ENCODE assay signal across 8 mouse cellular contexts in genomic region chr9:66125543-66126455, GRCm38 (mm10). TPM values are rescaled to one million over a fixed set of nuclear protein-coding genes. Genes with fewer than 3 reads are reported as not detected.
DNase-seq lines count a peak whose midpoint lies in the region; ATAC-seq and TF ChIP-seq lines count a peak whose summit lies in the region.

No protein-coding gene starts in this region.

- no peak for ATAC-seq in intestine, embryonic 15.5 days

- H3K4me2 ChIP-seq in intestine, embryonic 15.5 days (replicated peaks): peak overlapping the region; percentile 66
- peak overlapping the region; percentile 93 for H3K4me2 ChIP-seq in myocyte (ENCODE audit: low read depth)

- TF ChIP-seq POLR2A in ES-Bruce4 (IDR thresholded peaks at IDR 0.05; ENCODE audit: insufficient read depth, low read length): no peak
- no peak for TF ChIP-seq POLR2A in myocyte (IDR thresholded peaks at IDR 0.05; ENCODE audit: insufficient read length, low read depth)

- H3K27me3 ChIP-seq in ES-Bruce4 (ENCODE audit: control insufficient read depth, insufficient read depth, low read length, poor library complexity, severe bottlenecking): no peaks in the 10 kb centered on the region
- H3K27me3 ChIP-seq in forebrain, embryonic 10.5 days (ENCODE audit: poor library complexity, severe bottlenecking): no peaks in the 10 kb centered on the region
- no peaks in the 10 kb centered on the region for H3K27me3 ChIP-seq in intestine, embryonic 15.5 days (replicated peaks)
- H3K27me3 ChIP-seq in myocyte (ENCODE audit: control insufficient read depth, insufficient read depth, insufficient read length): no peaks in the 10 kb centered on the region

- TF ChIP-seq EP300 in ES-Bruce4 (IDR thresholded peaks at IDR 0.05; ENCODE audit: insufficient read depth, low read depth, low read length): no peak

- H3K9ac ChIP-seq in ES-Bruce4 (ENCODE audit: low read depth, poor library complexity, severe bottlenecking): peak overlapping the region; percentile 61
- H3K9ac ChIP-seq in intestine, embryonic 15.5 days: peak overlapping the region; percentile 27

- H3K4me3 ChIP-seq in ES-Bruce4 (ENCODE audit: low read depth, low read length) (peak overlapping the region; percentile 29), myocyte (peak overlapping the region; percentile 97)
- H3K4me3 ChIP-seq in forebrain, embryonic 10.5 days: peak overlapping the region; percentile 86
- H3K4me3 ChIP-seq in intestine, embryonic 15.5 days (replicated peaks): peak overlapping the region; percentile 63

- no peaks in the 10 kb centered on the region for H3K9me3 ChIP-seq in ES-Bruce4 (replicated peaks; ENCODE audit: control insufficient read depth, insufficient read depth, low read length, poor library complexity, severe bottlenecking)
- no peaks in the 10 kb centered on the region for H3K9me3 ChIP-seq in forebrain, embryonic 10.5 days
- no peaks in the 10 kb centered on the region for H3K9me3 ChIP-seq in intestine, embryonic 15.5 days

- H3K79me2 ChIP-seq in myocyte (ENCODE audit: control insufficient read depth, insufficient read depth): peaks cover 51% of the 10 kb centered on the region

- peaks cover 1% of the 10 kb centered on the region for H3K4me1 ChIP-seq in ES-Bruce4 (ENCODE audit: control insufficient read depth, insufficient read depth, low read length)
- H3K4me1 ChIP-seq in forebrain, embryonic 10.5 days: peaks cover 51% of the 10 kb centered on the region
- peaks cover 9% of the 10 kb centered on the region for H3K4me1 ChIP-seq in intestine, embryonic 15.5 days (replicated peaks)

- peak overlapping the region; percentile 64; the same call in 1 of the 2 replicates for H3K27ac ChIP-seq in ES-Bruce4 (ENCODE audit: insufficient read depth, low read length)
- H3K27ac ChIP-seq in forebrain, embryonic 10.5 days: peak overlapping the region; percentile 94
- peak overlapping the region; percentile 49; the same call in 1 of the 2 replicates for H3K27ac ChIP-seq in intestine, embryonic 15.5 days

- 66% methylated on average over 12 of the region's 12 CpGs for WGBS in forebrain, embryonic 10.5 days
- WGBS in intestine, embryonic 15.5 days: 50% methylated on average over 12 of the region's 12 CpGs

- H3K36me3 ChIP-seq in ES-Bruce4 (ENCODE audit: control insufficient read depth, insufficient read depth, low read length, poor library complexity, severe bottlenecking) (no peaks in the 10 kb centered on the region), myocyte (ENCODE audit: control insufficient read depth, insufficient read depth) (no peaks in the 10 kb centered on the region)
- H3K36me3 ChIP-seq in forebrain, embryonic 10.5 days (replicated peaks): peaks cover 20% of the 10 kb centered on the region
- no peaks in the 10 kb centered on the region for H3K36me3 ChIP-seq in intestine, embryonic 15.5 days

- no peak for TF ChIP-seq CTCF in ES-Bruce4 (IDR thresholded peaks at IDR 0.05; ENCODE audit: low read depth, low read length)

- DNase-seq in cerebellum, adult 9-10 months: peak; percentile 55
- DNase-seq in cerebellum, postnatal 4 days (ENCODE audit: low spot score in 2 of 2): no peak
- no peak for DNase-seq in forebrain, embryonic 10.5 days (ENCODE audit: extremely low spot score, low spot score)
- no peak for DNase-seq in gastrocnemius, postnatal 25 days
- DNase-seq in left cerebral cortex, adult 8-10 months (ENCODE audit: low spot score in 2 of 2): no peak

- H3ac ChIP-seq in myocyte (ENCODE audit: control insufficient read depth, insufficient read length): no peak overlapping the region

TF ChIP-seq in myocyte, 11 proteins besides CTCF, POLR2A, EP300 and RAD21:
- TF ChIP-seq MYOD1 (IDR thresholded peaks at IDR 0.05; ENCODE audit: control insufficient read depth in 1 of 3, insufficient read length in 2 of 3, low read depth in 2 of 3) (no peak), TCF12 (IDR thresholded peaks at IDR 0.05; ENCODE audit: insufficient read depth, poor library complexity, severe bottlenecking) (no peak), CEBPB (IDR thresholded peaks at IDR 0.05; ENCODE audit: insufficient read depth, poor library complexity, severe bottlenecking) (no peak), POLR2AphosphoS2 (IDR thresholded peaks at IDR 0.05; ENCODE audit: insufficient read length, low read depth) (no peak), USF1 (IDR thresholded peaks at IDR 0.05; ENCODE audit: low read depth) (no peak), MAX (IDR thresholded peaks at IDR 0.05; ENCODE audit: low read depth) (no peak), E2F4 (IDR thresholded peaks at IDR 0.05; ENCODE audit: insufficient read depth) (no peak), TCF3 (IDR thresholded peaks at IDR 0.05; ENCODE audit: insufficient read length, low read depth) (no peak), REST (IDR thresholded peaks at IDR 0.05; ENCODE audit: insufficient read depth, insufficient read length) (no peak), SRF (IDR thresholded peaks at IDR 0.05; ENCODE audit: control insufficient read depth, insufficient read length, low read depth) (no peak)

RNA-seq across cellular contexts. Expression of gene Snx1, which starts 0.6 kb away (rescaled TPM):
- polyA plus RNA-seq in ES-Bruce4 (2011; ENCODE audit: insufficient read depth, insufficient read length, low read depth, missing spikeins): 34.7 and 34.8 TPM in 2 replicates
- polyA plus RNA-seq in forebrain, embryonic 10.5 days (2016; fragmentation: Nextera tagmentation; extraction: Ambion mirVana): 136 and 140 TPM in 2 replicates
- 137 and 144 TPM in 2 replicates for polyA plus RNA-seq in intestine, embryonic 15.5 days (2015; fragmentation: Nextera tagmentation; extraction: Ambion mirVana)
- polyA plus RNA-seq in myocyte (2012; fragmentation: generic; extraction: Trizol): 82.9 TPM
- 10 to 100 TPM; 14.0 to 16.7 TPM for total RNA-seq in gastrocnemius, postnatal 25 days (2021)
- 10 to 100 TPM; 76.2 to 82.1 (median 79.1) TPM for total RNA-seq in left cerebral cortex, adult 8-10 months (2022)

RNA-seq across cellular contexts. Expression of gene Ciao2a, which starts 0.6 kb away (rescaled TPM):
- polyA plus RNA-seq in ES-Bruce4 (2011; ENCODE audit: insufficient read depth, insufficient read length, low read depth, missing spikeins) (30.0 and 37.4 TPM in 2 replicates), myocyte (2012; fragmentation: generic; extraction: Trizol) (42.4 TPM)
- polyA plus RNA-seq in forebrain, embryonic 10.5 days (2016; fragmentation: Nextera tagmentation; extraction: Ambion mirVana): 166 and 168 TPM in 2 replicates
- polyA plus RNA-seq in intestine, embryonic 15.5 days (2015; fragmentation: Nextera tagmentation; extraction: Ambion mirVana): 215 and 218 TPM in 2 replicates
- total RNA-seq in gastrocnemius, postnatal 25 days (2021): 10 to 100 TPM; 42.1 to 47.7 TPM
- total RNA-seq in left cerebral cortex, adult 8-10 months (2022): 10 to 100 TPM; 25.7 to 26.7 (median 26.5) TPM

RNA-seq across cellular contexts. Expression of gene Dapk2, which starts 32.2 kb away (rescaled TPM):
- polyA plus RNA-seq in ES-Bruce4 (2011; ENCODE audit: insufficient read depth, insufficient read length, low read depth, missing spikeins) (0.45 and 0.59 TPM in 2 replicates), myocyte (2012; fragmentation: generic; extraction: Trizol) (51.3 TPM)
- 7.6 and 8.9 TPM in 2 replicates for polyA plus RNA-seq in forebrain, embryonic 10.5 days (2016; fragmentation: Nextera tagmentation; extraction: Ambion mirVana)
- polyA plus RNA-seq in intestine, embryonic 15.5 days (2015; fragmentation: Nextera tagmentation; extraction: Ambion mirVana): 6.0 and 7.2 TPM in 2 replicates
- 10 to 100 TPM; 25.7 to 27.9 TPM for total RNA-seq in gastrocnemius, postnatal 25 days (2021)
- total RNA-seq in left cerebral cortex, adult 8-10 months (2022): 1 to 10 TPM; 1.4 to 2.5 (median 1.6) TPM

RNA-seq across cellular contexts. Expression of gene Snx22, which starts 56.3 kb away (rescaled TPM):
- polyA plus RNA-seq in ES-Bruce4 (2011; ENCODE audit: insufficient read depth, insufficient read length, low read depth, missing spikeins) (0.38 and 0.39 TPM in 2 replicates), myocyte (2012; fragmentation: generic; extraction: Trizol) (1.8 TPM)
- polyA plus RNA-seq in forebrain, embryonic 10.5 days (2016; fragmentation: Nextera tagmentation; extraction: Ambion mirVana): 2.1 and 2.6 TPM in 2 replicates
- 1.1 and 1.4 TPM in 2 replicates for polyA plus RNA-seq in intestine, embryonic 15.5 days (2015; fragmentation: Nextera tagmentation; extraction: Ambion mirVana)
- total RNA-seq in gastrocnemius, postnatal 25 days (2021): under 1 TPM; 0.18 to 0.21 TPM
- total RNA-seq in left cerebral cortex, adult 8-10 months (2022): 1 to 10 TPM; 4.3 to 6.0 (median 5.2) TPM

Comparison
In these comparisons a context has a peak if more than half of its experiments do, and no peak if none do; other contexts are left out.
1. H3K4me3 ChIP-seq: peak in every context shown above with its lines; median percentile 97 in myocyte; 86 in forebrain, embryonic 10.5 days; 63 in intestine, embryonic 15.5 days; 29 in ES-Bruce4.